Mouse (Mus musculus) c-Kit-positive CD71-positive TER-119-negative erythroid progenitor cells, embryonic 14.5 days (primary cell): Measurements from ENCODE around the gene Cdh9.

Experiments used
- DNase-seq: peaks from one replicate; pipeline ENCODE4 v3.0.0-alpha.2; 2013; ENCODE audit warnings: low read depth

Gene Cdh9

DNA sequence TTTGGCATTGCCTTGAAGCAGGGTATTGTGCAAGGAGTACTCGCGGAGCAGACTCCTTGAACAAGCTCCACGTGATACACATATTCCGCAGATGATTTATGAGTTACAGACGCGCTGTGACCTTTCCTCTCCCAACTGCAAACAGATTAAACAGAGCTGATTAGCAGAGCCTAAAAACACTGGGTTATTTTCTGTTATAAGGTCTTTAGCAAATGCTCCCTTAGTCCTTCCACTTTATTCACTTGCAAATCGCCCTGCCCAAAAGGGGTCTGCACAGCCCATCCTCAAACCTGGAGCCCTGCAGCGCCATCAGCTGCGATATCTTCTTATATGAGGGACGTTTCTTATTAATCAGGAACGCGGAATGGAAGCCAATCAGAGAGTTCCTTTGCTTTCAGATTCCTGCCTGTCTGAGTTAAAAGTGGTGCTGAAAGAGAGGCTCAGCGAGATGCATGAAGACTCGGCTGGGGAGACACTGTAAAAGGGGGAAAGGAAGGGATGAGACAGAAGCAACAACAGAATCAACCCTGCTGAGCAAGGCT lies at the start of gene Cdh9:
Cdh9 (plus strand) TSS at position 287 of the 542 bp plus-strand sequence.
- no peak for DNase-seq

DNA sequence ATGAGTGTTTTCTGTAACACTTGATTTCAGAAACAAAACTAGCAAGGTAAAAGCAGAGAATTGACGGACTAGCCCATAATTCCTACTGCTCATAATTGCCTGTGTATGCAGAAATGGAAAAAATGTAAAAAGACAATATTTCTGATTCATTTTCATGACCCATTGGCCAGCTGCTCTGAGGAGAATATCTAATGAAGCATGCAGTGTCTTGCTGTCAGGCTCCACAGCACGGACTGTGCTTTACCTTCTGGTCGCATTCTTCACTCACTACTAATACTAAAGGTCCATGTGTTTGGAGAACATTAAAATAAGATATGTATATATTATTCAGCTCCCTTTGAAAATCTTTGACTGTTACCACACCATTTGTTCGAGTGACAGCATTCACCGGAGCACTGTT lies 49.5 kb upstream of the Cdh9 start:
- DNase-seq: no peak

DNA sequence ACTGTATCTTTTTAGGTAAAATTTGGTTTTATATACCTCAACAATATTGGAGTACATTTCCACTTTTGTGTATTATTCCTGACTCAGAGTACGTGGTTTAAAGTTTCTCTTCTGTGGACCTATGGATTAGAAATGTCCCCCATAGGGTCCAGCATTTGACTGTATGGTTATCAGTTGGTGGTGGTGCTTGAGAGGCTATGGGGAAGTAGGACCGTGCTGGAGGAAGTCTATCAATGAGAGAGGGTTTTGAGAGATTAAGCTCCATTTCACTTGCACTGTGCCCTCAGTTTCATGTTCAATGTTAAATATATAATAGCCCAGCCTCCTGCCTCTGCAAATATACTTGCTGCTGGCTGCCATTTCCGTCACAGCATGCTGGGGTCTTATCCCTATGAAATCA lies 28.7 kb upstream of the Cdh9 start:
- no peak for DNase-seq

DNA sequence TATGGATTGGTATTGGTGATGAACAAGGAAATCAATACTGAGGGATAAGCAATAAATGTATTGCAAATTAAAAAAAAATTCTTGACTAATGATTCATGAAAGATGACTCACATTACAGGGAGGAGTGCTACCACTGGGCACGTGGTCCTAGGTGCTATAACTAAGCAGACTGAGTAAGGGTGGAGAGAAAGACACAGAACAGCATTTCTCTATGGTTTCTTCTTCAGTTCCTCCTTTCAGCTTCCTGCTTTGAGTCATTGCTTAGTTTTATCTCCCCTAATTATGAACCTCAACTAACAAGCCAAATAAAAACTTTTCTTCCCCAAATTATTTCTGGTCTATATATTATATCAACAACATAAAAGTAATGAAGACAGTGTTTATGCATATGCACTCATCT lies 26.2 kb upstream of the Cdh9 start:
- DNase-seq: no peak

DNA sequence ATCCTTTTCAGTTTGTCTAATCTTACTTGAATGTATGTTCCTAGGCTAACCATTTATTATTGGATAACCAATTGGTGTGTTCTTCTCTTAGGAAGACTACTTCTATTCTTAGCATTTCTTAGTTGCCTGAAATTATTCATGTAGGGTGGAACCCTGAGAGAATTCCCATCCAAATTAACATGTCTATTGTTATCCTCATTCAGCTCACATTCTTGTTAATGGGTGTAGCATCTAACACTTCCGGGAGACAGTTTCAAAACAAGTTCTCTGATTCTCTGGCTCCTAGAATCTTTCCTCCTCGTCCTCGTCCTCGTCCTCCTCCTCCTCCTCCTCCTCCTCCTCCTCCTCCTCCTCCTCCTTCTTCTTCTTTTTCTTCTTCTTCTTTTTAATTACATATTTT lies 10.5 kb downstream of the Cdh9 start:
- no peak for DNase-seq

DNA sequence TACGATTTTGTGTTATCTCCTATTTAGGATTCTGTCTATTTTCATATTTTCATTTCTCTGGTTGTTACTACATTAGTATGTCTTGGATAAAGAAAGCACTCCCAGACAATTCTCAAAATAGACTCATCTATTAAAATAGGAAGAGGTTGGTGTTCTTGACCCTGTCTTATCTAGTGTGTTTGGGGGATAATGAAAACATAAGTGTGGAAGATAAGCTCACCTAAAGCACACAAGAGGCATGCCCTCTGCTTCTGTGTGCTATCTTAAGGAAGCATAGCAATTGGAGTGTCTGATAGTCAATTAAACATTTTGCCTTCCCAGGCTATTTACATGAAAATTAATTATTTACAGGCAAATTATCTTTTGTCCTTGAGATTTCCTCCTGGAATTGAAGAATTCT lies 18.1 kb downstream of the Cdh9 start:
- no peak for DNase-seq

DNA sequence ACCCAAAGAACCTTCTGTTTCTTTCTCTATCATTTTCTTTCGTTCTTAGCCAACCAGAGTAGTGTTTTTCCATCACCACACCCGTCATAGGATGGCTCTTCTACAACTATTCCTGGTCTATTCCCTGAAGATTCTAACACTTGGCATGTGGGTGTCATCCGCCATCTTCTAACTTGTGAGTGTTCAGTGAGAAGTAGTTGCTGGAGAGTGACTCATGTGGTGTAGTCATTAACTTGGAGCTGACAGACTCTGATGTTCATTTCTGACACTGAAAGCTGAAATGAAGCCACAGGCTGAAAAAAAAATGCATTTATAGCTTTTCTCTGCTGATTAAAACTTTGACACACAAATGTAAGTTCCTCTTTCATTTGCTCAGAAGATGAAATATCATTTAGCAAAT lies 34.7 kb downstream of the Cdh9 start:
- no peak for DNase-seq

DNA sequence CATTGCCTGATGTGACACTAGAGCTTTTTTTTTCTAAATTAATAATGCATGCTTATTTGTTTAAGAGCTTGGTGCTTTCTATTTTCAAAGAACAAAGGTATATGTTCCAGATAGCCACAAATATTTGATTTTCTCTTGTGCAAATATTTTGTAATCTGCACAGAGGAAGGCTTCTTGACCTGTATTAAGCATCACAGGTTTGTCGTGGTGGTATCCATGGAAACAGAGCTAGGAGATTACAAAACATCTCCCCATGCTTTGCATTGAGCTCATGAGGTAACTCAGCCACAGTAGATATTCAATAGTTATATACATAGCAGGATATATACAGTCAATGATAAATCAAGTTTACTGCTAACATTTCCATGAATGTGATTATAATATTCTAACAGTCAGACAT lies 56.0 kb downstream of the Cdh9 start:
- DNase-seq: no peak

DNA sequence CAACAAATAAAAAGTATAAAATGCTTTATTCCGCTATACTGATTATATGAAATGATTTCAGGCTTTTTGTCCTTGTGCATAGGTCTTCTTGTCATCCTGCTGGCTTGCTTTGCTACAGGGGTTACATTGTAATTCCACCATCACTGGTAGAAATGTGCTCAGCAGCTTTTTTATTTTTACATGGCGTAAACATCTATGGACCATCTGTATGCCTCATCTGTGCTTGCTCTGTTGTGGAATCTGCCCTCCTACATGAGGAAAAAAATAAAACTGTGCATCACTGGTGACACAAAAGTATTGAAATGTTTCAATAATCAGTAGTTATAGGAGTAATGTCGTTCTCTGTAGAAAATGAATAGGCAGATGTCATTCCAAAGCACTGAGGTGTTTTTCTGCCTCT lies 64.3 kb downstream of the Cdh9 start:
- DNase-seq: no peak

DNA sequence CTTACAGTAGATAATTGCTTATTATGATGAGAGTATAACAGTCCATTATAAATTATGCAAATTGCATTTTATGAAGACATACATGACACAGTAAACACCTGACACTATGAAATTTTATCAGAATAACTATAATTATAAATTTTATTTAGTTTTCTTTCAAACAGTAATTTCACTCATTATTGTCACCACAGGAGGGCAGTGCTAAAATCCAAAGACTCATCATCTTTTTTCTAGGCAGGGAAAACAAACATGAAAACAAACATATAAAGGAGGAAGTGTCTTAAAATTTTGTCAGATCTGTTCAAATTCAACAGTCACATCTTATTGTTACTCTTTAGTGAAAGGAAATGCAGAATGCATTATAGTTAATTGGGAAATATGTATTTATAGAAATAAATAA lies 72.7 kb downstream of the Cdh9 start:
- DNase-seq: no peak

DNA sequence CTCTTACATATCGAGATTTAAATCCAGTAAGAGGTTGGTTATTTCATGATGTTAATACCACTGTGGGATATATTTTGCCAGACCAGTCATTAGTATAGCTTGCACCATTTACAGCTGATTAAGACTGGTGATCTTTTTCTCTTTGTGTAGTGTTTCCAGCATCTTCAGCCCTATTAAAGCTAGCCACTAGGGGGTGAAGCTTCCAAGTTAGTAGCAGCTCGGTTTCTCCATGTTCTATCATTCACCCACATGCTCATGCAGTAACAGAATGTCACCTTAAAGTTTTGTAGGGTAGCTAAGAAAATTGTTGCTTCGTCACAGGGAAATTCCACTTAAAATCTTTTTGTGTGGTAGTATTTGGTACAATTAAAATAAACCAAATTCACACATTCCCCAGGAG lies 82.2 kb downstream of the Cdh9 start:
- no peak for DNase-seq

DNA sequence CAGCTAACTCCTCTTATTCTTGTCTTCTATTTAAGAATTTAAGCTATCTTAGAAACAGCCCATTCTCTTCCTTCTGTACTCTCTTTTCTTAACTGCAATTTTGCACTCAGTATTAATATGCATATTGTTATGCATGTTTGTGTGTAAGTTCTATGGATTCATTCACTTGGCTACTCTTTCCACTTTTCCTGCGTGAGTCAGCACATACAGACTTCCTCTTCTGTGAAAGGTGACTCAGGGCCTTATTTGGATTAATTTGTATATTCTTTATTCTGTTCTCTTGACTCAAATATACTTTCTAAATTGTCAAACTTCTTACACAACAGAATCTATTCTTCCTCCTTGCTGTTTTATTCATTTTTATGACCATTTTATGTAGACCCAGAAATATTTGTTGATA lies 85.5 kb downstream of the Cdh9 start:
- DNase-seq: no peak

DNA sequence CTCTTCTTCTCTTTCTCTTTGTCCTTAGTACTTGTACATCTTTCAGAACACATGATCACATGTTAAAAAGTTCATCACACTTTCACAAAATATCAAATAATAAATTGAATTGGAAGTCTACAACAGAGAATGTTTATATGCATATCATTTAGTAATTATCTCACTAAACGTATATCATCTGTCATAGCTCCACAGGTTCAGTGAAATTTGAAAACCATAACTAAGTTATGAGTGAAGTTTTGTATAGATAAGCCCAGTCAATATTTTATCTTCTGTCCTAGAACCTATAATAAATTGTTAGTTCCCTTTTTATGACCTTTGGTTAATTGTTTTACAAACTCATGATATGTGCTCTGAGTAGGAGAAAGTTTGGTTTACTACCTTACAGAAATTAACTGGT lies 106.2 kb downstream of the Cdh9 start:
- no peak for DNase-seq

DNA sequence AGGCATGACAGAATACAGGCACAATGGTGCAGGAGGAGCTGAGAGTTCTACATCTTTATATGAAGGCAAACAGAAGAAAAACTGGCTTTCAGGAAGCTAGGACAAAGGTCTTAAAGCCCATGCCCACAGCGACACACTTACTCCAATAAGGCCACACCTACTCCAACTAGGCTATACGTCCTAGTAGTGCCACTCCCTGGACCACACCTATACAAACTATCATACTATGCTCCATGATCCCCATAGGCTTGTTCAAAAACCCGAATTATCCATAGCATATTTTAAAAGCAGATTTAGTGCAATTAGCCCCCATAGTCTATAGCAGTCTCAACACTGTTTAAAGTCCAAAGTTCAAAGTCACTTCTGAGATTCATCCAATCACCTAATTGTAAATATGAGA lies 154.0 kb downstream of the Cdh9 start:
- no peak for DNase-seq

DNA sequence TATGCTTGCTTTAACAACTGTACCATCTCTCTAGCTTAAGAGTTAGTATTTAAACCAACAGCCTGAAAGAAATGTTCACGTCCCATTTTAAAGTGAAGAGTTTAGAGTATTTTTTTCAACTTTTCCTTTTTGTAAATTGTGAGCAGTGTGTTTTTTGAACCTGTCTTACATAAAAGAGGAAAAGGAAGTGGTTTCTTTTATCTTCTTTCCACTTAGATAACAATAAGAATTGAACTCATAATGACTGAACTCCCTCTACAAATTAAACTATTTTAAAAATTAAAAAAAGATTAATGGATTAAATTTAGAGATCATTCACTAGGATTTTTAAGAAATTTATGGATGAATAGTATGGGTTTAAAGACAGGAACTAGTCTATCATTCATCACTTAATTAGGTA lies 168.1 kb downstream of the Cdh9 start:
- no peak for DNase-seq
